Mouse (Mus musculus) neutrophil, adult 65 days (primary cell): ENCODE measurements around the gene Hus1. TPM values are rescaled to one million over a fixed set of nuclear protein-coding genes. Genes with fewer than 3 reads are reported as not detected.

Experiments used
- total RNA-seq: library from RNA; stranded (reverse); gene quantifications from 2 replicates; pipeline ENCODE4 v1.2.4, GENCODE M21; 2023

The Hus1 gene
- total RNA-seq, result 7.7 and 12.8 TPM in 2 replicates

DNA sequence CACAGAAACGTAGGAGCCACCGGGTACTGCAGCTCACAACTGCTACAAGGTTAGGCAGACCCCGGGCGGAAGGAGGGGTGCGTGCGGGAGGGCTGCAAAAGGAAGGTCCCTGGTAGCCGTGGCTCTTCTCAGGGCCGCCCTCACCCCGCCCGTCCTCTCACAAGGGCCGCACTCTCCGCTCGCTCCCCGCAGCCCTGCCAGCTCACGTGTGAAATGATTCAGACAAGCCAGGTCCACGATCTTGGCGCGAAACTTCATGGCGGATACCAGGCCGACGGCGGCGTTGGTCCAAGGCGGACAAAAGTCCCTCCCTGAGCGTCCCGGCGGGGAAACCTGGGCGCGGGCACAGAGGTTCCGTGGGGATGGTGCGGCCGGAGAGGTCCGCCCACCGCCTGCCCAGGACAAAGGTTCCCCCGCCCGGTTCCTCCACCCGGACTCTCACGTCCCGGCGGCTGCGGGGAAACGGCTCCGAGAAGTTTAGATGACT is at the start of gene Hus1:
Hus1 (minus strand) TSS at position 339 of the 487 bp plus-strand sequence.

GRCm38 (mm10) chr11:9048703-9049060 is 37.7 kb upstream of the Hus1 start, which contains the start of gene Sun3:
Gene Sun3 (minus strand): TSS chr11:9048991.

DNA sequence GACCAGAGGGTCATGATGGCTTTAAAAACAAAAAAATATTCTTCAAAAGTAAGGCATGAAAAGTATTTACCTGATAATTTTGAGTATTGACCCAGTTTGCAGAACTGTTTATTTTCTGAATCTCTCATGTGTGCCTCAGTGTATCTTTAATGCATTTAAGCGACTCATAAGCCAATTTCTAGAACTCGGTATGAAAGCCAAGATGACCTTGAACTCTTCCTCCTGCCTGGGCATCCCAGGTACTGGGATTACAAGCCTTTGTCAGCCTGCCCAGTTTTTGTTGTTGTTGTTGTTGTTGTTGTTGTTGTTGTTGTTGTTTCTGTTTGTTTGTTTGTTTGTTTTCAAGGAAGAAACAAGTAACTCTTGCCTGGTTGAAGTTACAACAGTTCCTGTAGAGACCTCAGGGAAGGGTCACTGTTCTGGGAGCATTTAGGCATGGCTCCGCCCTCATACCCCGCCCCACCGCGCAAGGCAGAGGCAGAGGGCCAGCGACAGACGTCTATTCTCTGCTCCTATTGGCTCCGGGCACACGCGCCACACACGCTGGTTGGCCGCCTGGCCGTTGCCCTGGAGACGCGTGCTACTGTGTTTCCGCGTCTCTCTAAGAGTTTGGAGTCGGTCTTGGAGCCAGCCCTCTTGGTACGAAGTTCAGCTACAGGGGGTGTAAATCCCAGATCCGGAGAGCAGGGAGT is 37.2 kb upstream of the Hus1 start, which contains the start of gene Gm11992:
Gm11992 (plus strand) TSS at position 584 of the 692 bp plus-strand sequence.

DNA sequence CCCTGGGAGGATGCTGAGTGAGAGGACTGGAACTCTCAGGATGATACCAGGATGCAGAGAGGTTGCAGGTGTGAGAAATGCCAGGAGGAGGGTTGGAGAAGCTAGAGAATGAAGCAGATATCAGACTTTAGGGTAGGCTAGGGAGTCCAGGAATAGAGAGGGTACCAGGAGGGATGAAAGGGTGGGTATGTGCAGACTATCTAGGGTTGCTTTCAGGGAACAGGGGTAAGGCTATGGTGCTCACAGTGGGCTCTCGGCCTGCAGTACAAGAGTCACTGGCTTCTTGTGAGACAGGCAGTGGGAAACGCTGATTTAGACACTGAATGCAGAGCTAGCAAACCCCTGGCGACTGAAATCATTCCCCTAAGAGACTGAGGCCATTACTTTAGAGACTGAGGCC is 37.8 kb downstream of the Hus1 start, which contains the start of gene Pkd1l1:
Pkd1l1 (minus strand) TSS at position 101 of the 400 bp plus-strand sequence.

Other genes with a start within 250 kb of the Hus1 start
- gene Pkd1l1, start 37.9 kb downstream of the Hus1 start, total RNA-seq, result 0.38 and 0.66 TPM in 2 replicates
- gene Gm11992, start 37.4 kb upstream of the Hus1 start, total RNA-seq, result 0.36 and 0.38 TPM in 2 replicates
- not detected in 2 replicates for gene Sun3, start 37.8 kb upstream of the Hus1 start, total RNA-seq
- gene Upp1, start 106.9 kb upstream of the Hus1 start, total RNA-seq, result 6.2 and 7.5 TPM in 2 replicates
- gene Abca13, start 180.8 kb upstream of the Hus1 start, total RNA-seq, result 147 and 196 TPM in 2 replicates